Mouse (Mus musculus) CH12.LX (cell line): ENCODE results near the gene Stat5b.

Experiments used
- CHD2 ChIP-seq: IDR thresholded peaks from 2 replicates; pipeline ENCODE4 v1.6.1; 2011; ENCODE audit warnings: low read length, improper control_type of control experiment
- CTCF ChIP-seq, 2 experiments: IDR thresholded peaks in 1 of 2; conservative IDR thresholded peaks in 1 of 2; 2 replicates each; pipeline ENCODE4 v1.5.1; 2011 to 2012; ENCODE audit warnings: low read depth in 2 of 2, low read length in 2 of 2, improper control_type of control experiment in 1 of 2, inconsistent platforms in 1 of 2, mild to moderate bottlenecking in 1 of 2, moderate library complexity in 1 of 2
- EP300 ChIP-seq: IDR thresholded peaks from 2 replicates; pipeline ENCODE4 v1.6.1; 2011; ENCODE audit warnings: low read length, improper control_type of control experiment
- MAFK ChIP-seq: IDR thresholded peaks from 2 replicates; pipeline ENCODE4 v1.6.1; 2011; ENCODE audit warnings: low read length, improper control_type of control experiment; ENCODE audit not compliant: insufficient replicate concordance
- MAX ChIP-seq: IDR thresholded peaks from 2 replicates; pipeline ENCODE4 v1.6.1; 2011; ENCODE audit warnings: low read length, improper control_type of control experiment
- MEF2A ChIP-seq: IDR thresholded peaks from 2 replicates; pipeline ENCODE4 v1.6.1; 2014; ENCODE audit warnings: low read depth, mild to moderate bottlenecking, inconsistent platforms, low read length, improper control_type of control experiment, borderline replicate concordance
- MYC ChIP-seq: IDR thresholded peaks from 2 replicates; pipeline ENCODE4 v1.6.1; 2011; ENCODE audit warnings: low read depth, mild to moderate bottlenecking, improper control_type of control experiment, low read length
- NELFE ChIP-seq: IDR thresholded peaks from 2 replicates; pipeline ENCODE4 v1.6.1; 2011; ENCODE audit warnings: low read depth, low read length, improper control_type of control experiment
- POLR2A ChIP-seq: IDR thresholded peaks from 2 replicates; pipeline ENCODE4 v1.6.1; 2011; ENCODE audit warnings: low read depth, mild to moderate bottlenecking, improper control_type of control experiment, low read length
- POLR2AphosphoS2 ChIP-seq: IDR thresholded peaks from 2 replicates; pipeline ENCODE4 v1.6.1; 2011; ENCODE audit warnings: low read depth, low read length, improper control_type of control experiment
- ZMIZ1 ChIP-seq: IDR thresholded peaks from 2 replicates; pipeline ENCODE4 v1.6.1; 2012; ENCODE audit warnings: low read depth, mild to moderate bottlenecking, inconsistent platforms, low read length, improper control_type of control experiment

- TF ChIP-seq ZMIZ1 (no peak), POLR2A (no peak), CTCF (conservative IDR thresholded peaks at IDR 0.05 in 1 of 2, IDR thresholded peaks at IDR 0.05 in 1 of 2; ENCODE audit: low read depth in 2 of 2, low read length in 2 of 2) (no peak), CHD2 (no peak), EP300 (no peak), POLR2AphosphoS2 (no peak), MYC (no peak), MAX (no peak), MEF2A (no peak), NELFE (no peak), MAFK (no peak)
Observed at GRCm38 (mm10) chr11:100737105-100737733, 113.3 kb downstream of the Stat5b start.
